Mouse (Mus musculus): ENCODE measurements around the gene Dppa3.
"Not testable (repeated sequence)": the region's sequence is repeated elsewhere in the genome, so short reads cannot be mapped to it uniquely, and the experiment has no call there.

The Dppa3 gene

GRCm38 (mm10) chr6:122609771-122610170 is 16.4 kb upstream of the Dppa3 start, which contains the start of gene Gdf3:
Gene Gdf3, minus strand, starts transcription at chr6:122610087.
- in situ Hi-C loops (cut with MboI, MseI), result no loop called here

GRCm38 (mm10) chr6:122612426-122612825 is 13.8 kb upstream of the Dppa3 start:
- in situ Hi-C loops (cut with MboI, MseI), result no loop called here

GRCm38 (mm10) chr6:122614047-122614446 is 12.2 kb upstream of the Dppa3 start:
- in situ Hi-C loops (cut with MboI, MseI), result no loop called here

GRCm38 (mm10) chr6:122616022-122616421 is 10.2 kb upstream of the Dppa3 start:
- in situ Hi-C loops (cut with MboI, MseI), result no loop called here

GRCm38 (mm10) chr6:122621066-122621465 is 5.1 kb upstream of the Dppa3 start:
- in situ Hi-C loops (cut with MboI, MseI), result no loop called here

- in situ Hi-C loops (cut with MboI, MseI), result no loop called here
Observed at GRCm38 (mm10) chr6:122624480-122624879, 1.7 kb upstream of the Dppa3 start.

- in situ Hi-C loops (cut with MboI, MseI), result no loop called here
Observed at GRCm38 (mm10) chr6:122625156-122625555, 1.1 kb upstream of the Dppa3 start.

- in situ Hi-C loops (cut with MboI, MseI), result no loop called here
Observed at GRCm38 (mm10) chr6:122627469-122628108, 1.4 kb downstream of the Dppa3 start.

GRCm38 (mm10) chr6:122633411-122633810 is 7.2 kb downstream of the Dppa3 start:
- in situ Hi-C loops (cut with MboI, MseI), result no loop called here

- in situ Hi-C loops (cut with MboI, MseI), result no loop called here
Observed at GRCm38 (mm10) chr6:122635315-122635714, 9.1 kb downstream of the Dppa3 start.

- in situ Hi-C loops (cut with MboI, MseI), result no loop called here
Observed at GRCm38 (mm10) chr6:122636666-122637065, 10.5 kb downstream of the Dppa3 start.

GRCm38 (mm10) chr6:122637566-122637965 is 11.4 kb downstream of the Dppa3 start:
- in situ Hi-C loops (cut with MboI, MseI), result not testable (repeated sequence)

GRCm38 (mm10) chr6:122644196-122644595 is 18.0 kb downstream of the Dppa3 start:
- in situ Hi-C loops (cut with MboI, MseI), result not testable (repeated sequence)

- in situ Hi-C loops (cut with MboI, MseI), result no loop called here
Observed at GRCm38 (mm10) chr6:122649903-122650302, 23.7 kb downstream of the Dppa3 start.

GRCm38 (mm10) chr6:122650398-122650980 is 24.3 kb downstream of the Dppa3 start:
- in situ Hi-C loops (cut with MboI, MseI), result no loop called here

GRCm38 (mm10) chr6:122654301-122654700 is 28.1 kb downstream of the Dppa3 start:
- in situ Hi-C loops (cut with MboI, MseI), result no loop called here

- in situ Hi-C loops (cut with MboI, MseI), result no loop called here
Observed at GRCm38 (mm10) chr6:122657630-122658029, 31.4 kb downstream of the Dppa3 start.

GRCm38 (mm10) chr6:122659567-122659966 is 33.4 kb downstream of the Dppa3 start:
- in situ Hi-C loops (cut with MboI, MseI), result no loop called here

- in situ Hi-C loops (cut with MboI, MseI), result no loop called here
Observed at GRCm38 (mm10) chr6:122660601-122661379, 34.6 kb downstream of the Dppa3 start.

- in situ Hi-C loops (cut with MboI, MseI), result no loop called here
Observed at GRCm38 (mm10) chr6:122662551-122663264, 36.5 kb downstream of the Dppa3 start.

- in situ Hi-C loops (cut with MboI, MseI), result no loop called here
Observed at GRCm38 (mm10) chr6:122663596-122664206, 37.5 kb downstream of the Dppa3 start.
